Mouse (Mus musculus) layer of hippocampus, postnatal 10 days (tissue): ENCODE data around the gene Spns2. TPM values are rescaled to one million over a fixed set of nuclear protein-coding genes. Genes with fewer than 3 reads are reported as not detected.

Experiments used
- DNase-seq, 2 experiments: peaks; one replicate each; pipeline ENCODE4 v3.0.0; 2021; ENCODE audit warnings: low spot score in 2 of 2
- total RNA-seq, 2 experiments: library from RNA; stranded (reverse); gene quantifications; 2 replicates each; pipeline ENCODE4 v1.2.3; 2021

Spns2 gene
- total RNA-seq, 2 experiments from 2014 or later: 58.4 to 59.6 TPM

DNA sequence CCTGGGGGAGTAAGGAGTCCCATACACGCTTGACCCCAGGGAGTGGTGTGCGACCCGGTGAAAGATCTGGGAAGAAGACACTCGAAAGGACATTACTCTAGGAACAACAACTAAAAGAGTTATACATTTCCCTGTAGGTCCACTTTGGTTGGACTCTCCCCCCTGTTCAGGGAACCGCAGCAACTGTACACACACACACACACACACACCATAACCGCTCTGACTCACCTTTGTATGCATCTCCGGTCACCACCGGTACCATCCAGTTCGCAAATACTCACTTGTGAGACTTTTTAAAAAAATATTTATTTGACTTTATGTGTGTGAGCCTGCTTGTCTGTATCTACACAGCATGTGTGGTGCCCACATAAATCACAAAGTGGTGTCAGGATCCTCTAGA lies 77.8 kb downstream of the Spns2 start:
- no peak for DNase-seq

DNA sequence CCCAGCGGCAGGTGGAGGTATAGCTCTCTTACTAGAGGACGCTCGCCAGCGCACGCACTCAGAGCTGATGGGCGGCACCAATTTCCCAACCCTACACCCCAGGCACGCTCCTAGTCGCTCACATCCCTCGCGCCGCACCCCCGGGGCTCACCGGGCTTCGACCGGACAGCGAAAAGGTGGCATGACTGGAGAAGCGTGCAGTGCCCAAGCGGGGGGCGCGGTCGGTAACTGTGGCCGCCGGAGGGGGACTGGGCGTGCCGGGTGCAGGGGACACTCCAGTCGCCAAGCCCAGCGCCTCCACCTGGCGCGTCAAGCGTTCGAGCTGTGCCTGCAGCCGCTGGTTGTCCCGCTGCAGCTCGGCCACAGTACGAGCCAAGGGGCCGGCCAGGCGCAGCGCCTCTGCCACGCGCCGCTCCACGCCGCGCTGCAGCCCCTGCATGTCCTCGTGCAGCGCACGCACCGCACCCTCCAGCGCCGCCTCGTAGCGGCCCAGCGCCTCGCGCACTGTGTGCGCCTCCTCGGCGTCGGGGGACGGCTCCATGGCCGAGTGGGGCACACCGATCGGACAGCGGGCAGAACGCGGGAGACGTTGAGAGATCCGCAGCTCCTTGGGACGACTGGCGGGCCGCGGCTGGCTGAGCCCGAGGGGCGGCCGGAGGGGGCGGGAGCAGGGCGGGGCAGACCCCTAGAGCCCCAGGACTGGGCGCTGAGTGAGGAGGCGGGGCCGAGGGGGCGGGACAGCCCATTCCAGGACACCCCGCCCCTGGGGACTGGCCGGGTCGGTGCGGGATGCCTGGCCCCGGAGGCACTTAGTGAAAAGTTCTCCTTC lies 78.4 kb downstream of the Spns2 start, which contains the start of gene Smtnl2:
Gene Smtnl2 (minus strand): TSS at position 621 of the 829 bp plus-strand sequence.
- DNase-seq: peak; percentile 54 to 76

DNA sequence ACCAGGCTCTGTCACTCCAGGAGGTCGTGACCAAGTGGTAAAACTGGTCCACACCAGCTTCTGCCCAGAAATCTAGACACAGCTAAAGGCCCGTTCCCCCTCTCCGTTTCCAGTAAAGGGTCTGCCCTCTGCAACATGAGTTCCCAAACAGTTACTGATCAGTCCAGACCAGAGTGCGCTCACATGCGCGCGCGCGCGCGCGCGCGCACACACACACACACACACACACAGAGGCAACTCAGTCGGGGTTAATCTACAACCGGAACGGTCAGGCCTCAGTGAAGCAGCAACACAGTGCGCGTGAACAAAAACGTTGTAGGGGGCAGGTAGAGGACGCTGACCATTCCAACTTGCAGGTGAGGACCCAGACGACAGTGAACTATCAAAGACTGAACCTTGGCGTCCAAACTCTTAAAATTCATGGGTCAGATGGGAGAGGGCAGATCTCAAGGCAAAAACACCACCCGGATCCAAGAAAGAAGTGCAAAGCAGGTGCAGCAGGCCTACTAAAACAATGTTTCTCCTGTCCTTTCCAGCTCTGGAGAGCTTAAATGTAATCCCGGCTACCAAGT lies 79.1 kb downstream of the Spns2 start:
- no peak for DNase-seq

DNA sequence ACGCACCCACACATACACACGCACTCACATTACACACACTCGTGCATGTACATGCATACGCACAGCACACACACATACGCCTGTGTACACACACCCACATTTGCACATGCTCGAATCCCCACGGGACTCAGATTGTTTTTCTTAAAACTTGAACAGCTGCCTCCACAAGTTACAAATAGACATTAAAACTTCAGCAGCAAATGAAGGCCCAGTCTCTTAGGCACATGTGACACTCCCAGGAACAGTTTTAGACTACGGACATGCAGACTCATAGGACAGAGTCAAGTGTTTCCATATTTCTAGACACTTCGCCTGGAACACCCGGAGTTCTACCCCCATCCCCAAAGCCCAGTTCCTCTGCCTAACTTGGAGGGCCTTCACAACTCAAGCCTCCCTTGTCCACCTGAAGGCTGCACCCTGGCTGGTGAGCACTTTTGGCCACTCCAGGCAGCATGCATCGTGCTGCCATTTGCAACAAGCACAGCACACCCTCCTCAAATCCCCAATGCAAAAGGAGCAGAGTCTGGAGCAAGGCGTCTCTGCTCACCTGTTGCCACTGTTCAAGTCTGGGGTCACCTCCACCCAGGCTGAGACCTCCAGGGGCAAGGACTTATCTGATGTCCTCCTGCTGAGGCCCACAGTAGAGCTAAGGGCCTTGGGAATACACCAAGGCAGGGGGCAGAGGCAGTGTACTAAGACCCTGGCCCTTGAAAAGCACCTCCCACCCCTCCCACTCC lies 79.9 kb downstream of the Spns2 start:
- no peak for DNase-seq

DNA sequence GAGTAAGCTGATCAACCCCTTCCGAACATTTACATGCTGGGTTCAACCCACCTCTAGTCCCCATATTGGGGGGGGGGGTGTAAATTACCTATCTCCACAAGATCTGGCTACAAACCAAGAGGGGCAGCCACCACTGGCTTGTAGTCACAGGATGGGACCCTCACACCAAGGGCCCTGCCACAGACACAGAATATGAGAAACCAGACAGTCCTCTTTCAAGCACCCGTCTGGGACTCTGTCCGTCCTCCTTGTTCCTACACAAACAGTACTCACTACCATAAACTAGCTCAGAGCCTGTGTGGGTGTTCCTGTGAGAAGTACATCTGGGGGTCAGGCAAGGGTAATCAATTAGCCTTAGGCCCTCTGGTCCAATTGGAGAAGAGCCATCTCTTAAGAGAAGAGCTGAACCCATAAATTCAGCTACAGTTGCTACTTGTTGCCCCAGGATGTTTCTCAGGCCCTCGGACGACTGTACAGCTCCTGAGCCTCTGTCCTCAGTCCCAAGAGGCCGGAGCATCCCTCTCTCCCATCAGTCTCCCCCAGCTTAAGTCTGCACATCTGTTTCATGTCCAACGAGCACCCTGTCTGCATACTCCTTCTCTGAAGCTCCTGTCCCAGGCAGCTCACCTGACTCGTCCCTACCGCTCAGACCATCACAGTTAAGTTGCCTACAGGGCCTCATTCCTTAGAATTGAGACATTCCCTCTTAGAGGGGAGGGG lies 81.1 kb downstream of the Spns2 start:
- no peak for DNase-seq

DNA sequence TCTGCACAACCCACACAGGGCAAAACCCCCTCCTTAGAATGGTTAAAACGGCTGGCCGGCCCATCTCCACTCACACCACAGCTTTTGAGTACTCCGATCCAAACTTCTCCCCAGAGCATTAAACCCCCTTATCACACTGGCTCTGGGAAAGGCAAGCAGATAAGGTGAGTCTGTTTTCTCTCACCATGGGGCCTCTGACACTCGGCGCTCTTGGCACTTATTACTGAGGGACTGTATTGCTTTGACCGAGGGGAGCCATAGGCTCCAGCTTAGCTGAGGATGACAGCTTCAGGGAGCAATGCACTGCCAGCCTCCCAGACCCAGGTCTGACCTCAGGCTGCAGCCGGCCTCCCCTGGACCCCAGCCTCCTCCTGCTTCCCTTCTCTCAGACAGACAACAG lies 82.1 kb downstream of the Spns2 start:
- DNase-seq: no peak

DNA sequence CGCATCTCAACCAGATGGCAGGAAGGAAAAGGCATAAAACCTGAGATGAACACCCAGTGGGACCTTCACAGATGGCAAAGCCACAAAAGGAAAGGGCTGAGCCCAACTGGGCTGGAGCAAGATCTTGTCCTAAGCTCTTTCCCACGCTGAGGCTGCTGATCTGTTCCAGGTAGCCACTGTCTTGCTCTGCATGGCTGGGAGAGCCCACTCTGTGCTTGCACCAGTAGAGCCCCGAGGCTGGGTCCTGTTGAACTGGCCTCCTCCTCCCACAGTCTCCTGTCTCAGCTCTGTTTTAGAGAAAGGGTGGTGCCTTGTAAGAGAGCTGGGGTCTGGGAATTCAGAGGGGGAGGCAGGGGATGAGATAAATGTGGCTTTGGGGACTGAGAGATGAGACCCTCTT lies 82.6 kb downstream of the Spns2 start:
- DNase-seq: no peak

DNA sequence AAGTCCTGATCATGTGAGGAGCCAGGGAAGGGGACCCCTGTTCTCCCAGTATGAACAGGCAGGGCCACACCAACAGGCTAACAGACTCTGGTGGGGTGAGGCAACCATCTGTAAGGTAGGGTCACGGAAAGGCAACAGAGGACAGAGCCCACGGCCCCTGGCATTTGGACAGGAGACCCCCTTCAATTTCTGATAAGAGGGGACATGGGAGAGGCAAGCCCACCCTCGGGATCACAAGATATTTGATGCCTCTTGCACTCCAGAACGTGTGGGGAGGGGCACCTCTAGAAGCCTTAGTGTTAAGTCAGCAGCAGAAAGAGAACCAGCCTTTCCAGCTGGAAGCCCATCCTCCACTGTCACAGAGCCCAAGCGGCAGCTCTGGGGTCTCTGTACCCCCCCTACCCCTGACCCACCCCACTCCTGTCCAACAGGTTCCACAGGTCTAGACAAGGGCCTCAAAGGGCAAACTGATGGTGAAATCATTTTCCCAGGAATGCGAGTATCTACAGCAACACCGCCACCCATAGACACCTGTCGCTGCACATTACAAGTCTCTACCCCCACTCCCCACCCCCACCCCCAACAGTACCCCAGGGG lies 83.5 kb downstream of the Spns2 start:
- DNase-seq: no peak

DNA sequence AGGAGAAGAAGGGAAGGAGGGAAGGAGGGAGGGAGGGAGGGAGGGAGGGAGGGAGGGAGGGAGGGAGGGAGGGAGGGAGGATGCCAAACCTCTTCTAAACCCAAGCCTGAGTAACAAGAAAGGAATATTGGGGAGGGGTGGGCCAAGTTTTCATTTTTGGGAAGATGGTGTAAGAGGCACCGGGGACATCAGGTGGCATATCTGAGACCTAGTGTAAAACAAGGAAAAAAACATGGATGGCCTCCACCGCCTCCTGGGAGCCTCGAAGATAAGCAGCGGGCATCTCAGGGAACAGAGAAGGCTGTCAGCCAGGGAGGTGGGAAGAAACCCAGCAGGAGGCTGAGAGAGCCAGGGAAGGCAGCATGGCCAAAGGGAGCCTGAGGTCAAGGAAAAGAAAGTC lies 84.2 kb downstream of the Spns2 start:
- no peak for DNase-seq

DNA sequence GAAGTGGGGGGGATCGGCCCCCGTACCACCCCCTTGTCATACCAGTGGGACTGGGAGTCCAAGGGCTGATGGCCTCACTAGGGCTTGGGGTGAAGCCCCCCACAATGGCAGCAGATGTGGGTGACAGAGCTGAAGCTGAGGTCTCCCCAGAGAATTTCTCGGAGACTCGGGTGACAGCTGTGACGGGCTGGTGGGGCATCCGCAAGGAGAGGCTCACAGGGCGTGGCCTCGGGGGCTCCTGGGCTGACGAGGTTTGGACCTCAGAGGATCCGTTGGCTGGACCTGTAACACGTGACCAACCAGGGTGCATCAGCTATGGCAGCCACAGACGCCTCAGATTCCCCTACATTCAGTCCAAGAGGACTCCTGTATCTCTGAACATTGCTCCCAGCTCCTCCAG lies 86.7 kb downstream of the Spns2 start:
- no peak for DNase-seq

DNA sequence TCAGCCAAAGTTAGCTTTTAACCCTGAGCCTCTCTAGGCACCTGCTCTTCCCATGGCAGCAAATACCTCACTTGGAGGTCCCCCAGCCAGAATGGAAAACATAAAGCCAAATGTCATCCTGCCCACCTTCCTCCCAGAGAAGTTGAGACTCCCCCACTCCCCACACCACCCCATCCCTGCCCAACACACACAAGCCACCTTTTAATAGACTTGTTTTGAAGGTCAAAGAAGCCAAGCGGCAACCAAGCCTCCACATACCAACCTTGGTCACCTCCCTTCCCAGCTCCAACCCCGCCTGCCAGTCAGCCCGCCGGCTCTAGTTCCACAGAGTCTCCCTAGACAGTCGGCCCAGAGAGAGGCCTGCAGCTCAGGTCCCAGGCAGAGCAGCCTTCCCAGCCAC lies 87.7 kb downstream of the Spns2 start:
- DNase-seq: no peak

Other genes with a start within 250 kb of the Spns2 start
- 10 to 100 TPM; 13.0 to 17.8 TPM for gene Slc13a5, start 222.7 kb downstream of the Spns2 start, total RNA-seq
- gene Xaf1, start 188.3 kb downstream of the Spns2 start, total RNA-seq: 1 to 10 TPM; 1.9 to 2.5 TPM
- gene Fbxo39, start 175.5 kb downstream of the Spns2 start, total RNA-seq: not detected
- gene Tekt1, start 127.5 kb downstream of the Spns2 start, total RNA-seq: 1 to 10 TPM; 2.5 to 4.7 TPM
- gene Smtnl2, start 78.2 kb downstream of the Spns2 start, total RNA-seq: 1 to 10 TPM; 4.5 to 5.0 TPM
- not detected for gene Ggt6, start 54.4 kb downstream of the Spns2 start, total RNA-seq
- 10 to 100 TPM; 50.2 to 55.0 TPM for gene Mybbp1a, start 48.5 kb downstream of the Spns2 start, total RNA-seq
- under 1 TPM; 0.18 to 0.22 TPM for gene Spns3, start 60.6 kb upstream of the Spns2 start, total RNA-seq
- gene Ube2g1, start 117.4 kb upstream of the Spns2 start, total RNA-seq: 10 to 100 TPM; 50.4 to 52.6 TPM
- 10 to 100 TPM; 44.4 to 50.0 TPM for gene Ankfy1, start 200.1 kb upstream of the Spns2 start, total RNA-seq